Mouse (Mus musculus) hindbrain, embryonic 12.5 days (tissue): Measurements from ENCODE around the gene Sox1. TPM values are rescaled to one million over a fixed set of nuclear protein-coding genes. Genes with fewer than 3 reads are reported as not detected.

Experiments
- ATAC-seq: fragments of 200-750 bp; cut with Nextera tagmentation; 2 replicates; pipeline ENCODE4 v1.8.0; 2017; ENCODE audit warnings: moderate TSS enrichment; ENCODE audit not compliant: low FRiP score
- H3K27ac ChIP-seq: fragments of 300-500 bp; sonication (generic); 2 replicates; pipeline ENCODE4 v1.5.1; 2016; ENCODE audit warnings: mild to moderate bottlenecking
- H3K27me3 ChIP-seq: fragments of 300-500 bp; sonication (generic); 2 replicates; pipeline ENCODE4 v1.6.1; 2016; ENCODE audit warnings: mild to moderate bottlenecking
- H3K36me3 ChIP-seq: fragments of 300-500 bp; sonication (generic); 2 replicates; pipeline ENCODE4 v1.6.1; 2016; ENCODE audit warnings: mild to moderate bottlenecking
- H3K4me1 ChIP-seq: fragments of 300-500 bp; sonication (generic); 2 replicates; pipeline ENCODE4 v1.6.1; 2016
- H3K4me2 ChIP-seq: fragments of 300-500 bp; sonication (generic); replicated peaks from 2 replicates; pipeline ENCODE4 v1.6.1; 2016; ENCODE audit warnings: mild to moderate bottlenecking
- H3K4me3 ChIP-seq: fragments of 300-500 bp; sonication (generic); 2 replicates; pipeline ENCODE4 v1.5.1; 2016; ENCODE audit warnings: mild to moderate bottlenecking
- H3K9ac ChIP-seq: fragments of 300-500 bp; sonication (generic); 2 replicates; pipeline ENCODE4 v1.6.1; 2016; ENCODE audit warnings: mild to moderate bottlenecking, moderate library complexity
- H3K9me3 ChIP-seq: fragments of 300-500 bp; sonication (generic); replicated peaks from 2 replicates; pipeline ENCODE4 v1.6.1; 2016; ENCODE audit warnings: mild to moderate bottlenecking
- WGBS: fragments of 180-500 bp; shearing (Covaris S2); methylation state at CpG from one replicate; pipeline ENCODE4 v1.1.7; 2016; 5-methylcytosine and 5-hydroxymethylcytosine counted together
- polyA plus RNA-seq: library from polyadenylated mRNA; unstranded; fragments of >200 nt; fragmentation: Nextera tagmentation; extraction: Ambion mirVana; gene quantifications from 2 replicates; pipeline ENCODE4 v1.2.1, GENCODE M21; 2016

Gene Sox1
- polyA plus RNA-seq, 1 experiment from 2014 or later: 3.5 TPM

- Histone ChIP-seq H3K27me3 (peaks cover 73% of the 10 kb centered on the region), H3K4me1 (peaks cover 42% of the 10 kb centered on the region), H3K36me3 (no peaks in the 10 kb centered on the region), H3K4me2 (peak overlapping the region; percentile 58), H3K4me3 (peak overlapping the region; percentile 31), H3K9ac (peak overlapping the region; percentile 66), H3K9me3 (no peaks in the 10 kb centered on the region), H3K27ac (peak overlapping the region; percentile 86)
- ATAC-seq: no peak
- WGBS: under 1% methylated on average over 35 of the region's 35 CpGs
Observed at GRCm38 (mm10) chr8:12401391-12402270, 6.5 kb downstream of the Sox1 start.

- no peak overlapping the region; the same call in 1 of the 2 replicates for H3K4me2 ChIP-seq
- H3K4me1 ChIP-seq: peaks cover 38% of the 10 kb centered on the region
- no peak overlapping the region for H3K9ac ChIP-seq
- WGBS: 2% methylated on average over 9 of the region's 9 CpGs
- no peak overlapping the region for H3K27ac ChIP-seq
- no peak for ATAC-seq
- H3K4me3 ChIP-seq: no peak overlapping the region
- no peaks in the 10 kb centered on the region for H3K36me3 ChIP-seq
- no peaks in the 10 kb centered on the region for H3K9me3 ChIP-seq
- H3K27me3 ChIP-seq: peaks cover 71% of the 10 kb centered on the region
Observed at GRCm38 (mm10) chr8:12402709-12403108, 7.6 kb downstream of the Sox1 start.

GRCm38 (mm10) chr8:12408020-12408419, 12.9 kb downstream of the Sox1 start:
- Histone ChIP-seq H3K4me1 (peaks cover 11% of the 10 kb centered on the region), H3K9ac (no peak overlapping the region), H3K27ac (no peak overlapping the region), H3K4me2 (no peak overlapping the region), H3K36me3 (no peaks in the 10 kb centered on the region), H3K9me3 (no peaks in the 10 kb centered on the region), H3K27me3 (peaks cover 66% of the 10 kb centered on the region), H3K4me3 (no peak overlapping the region)
- WGBS: 17% methylated on average over 10 of the region's 10 CpGs
- no peak for ATAC-seq

GRCm38 (mm10) chr8:12409976-12410375, 14.9 kb downstream of the Sox1 start:
- Histone ChIP-seq H3K27me3 (peaks cover 52% of the 10 kb centered on the region), H3K4me1 (peaks cover 9% of the 10 kb centered on the region; the same call in 1 of the 2 replicates), H3K36me3 (no peaks in the 10 kb centered on the region), H3K27ac (no peak overlapping the region), H3K9ac (no peak overlapping the region), H3K9me3 (no peaks in the 10 kb centered on the region), H3K4me3 (no peak overlapping the region), H3K4me2 (no peak overlapping the region)
- no peak for ATAC-seq
- WGBS: 46% methylated on average over 3 of the region's 3 CpGs

GRCm38 (mm10) chr8:12417056-12417455, 22.0 kb downstream of the Sox1 start:
- Histone ChIP-seq H3K4me2 (no peak overlapping the region), H3K36me3 (no peaks in the 10 kb centered on the region), H3K27ac (no peak overlapping the region), H3K27me3 (peaks cover 22% of the 10 kb centered on the region), H3K9me3 (no peaks in the 10 kb centered on the region), H3K9ac (no peak overlapping the region), H3K4me3 (no peak overlapping the region), H3K4me1 (no peaks in the 10 kb centered on the region)
- ATAC-seq: no peak
- 93% methylated on average over 2 of the region's 2 CpGs for WGBS

- Histone ChIP-seq H3K4me2 (no peak overlapping the region), H3K27me3 (peaks cover 48% of the 10 kb centered on the region), H3K9me3 (no peaks in the 10 kb centered on the region), H3K4me1 (no peaks in the 10 kb centered on the region), H3K9ac (no peak overlapping the region), H3K27ac (no peak overlapping the region), H3K36me3 (no peaks in the 10 kb centered on the region), H3K4me3 (no peak overlapping the region)
- WGBS: 77% methylated on average over 2 of the region's 2 CpGs
- ATAC-seq: no peak
Observed at GRCm38 (mm10) chr8:12420537-12420936, 25.4 kb downstream of the Sox1 start.

GRCm38 (mm10) chr8:12425906-12426305, 30.8 kb downstream of the Sox1 start:
- Histone ChIP-seq H3K27me3 (peaks cover 82% of the 10 kb centered on the region), H3K4me3 (no peak overlapping the region), H3K36me3 (no peaks in the 10 kb centered on the region), H3K9ac (no peak overlapping the region), H3K9me3 (no peaks in the 10 kb centered on the region), H3K4me1 (peaks cover 33% of the 10 kb centered on the region), H3K27ac (no peak overlapping the region), H3K4me2 (no peak overlapping the region)
- WGBS: 92% methylated on average over 8 of the region's 8 CpGs
- no peak for ATAC-seq

- no peaks in the 10 kb centered on the region for H3K9me3 ChIP-seq
- H3K4me1 ChIP-seq: peaks cover 46% of the 10 kb centered on the region
- WGBS: 73% methylated on average over 9 of the region's 9 CpGs
- peaks cover 96% of the 10 kb centered on the region for H3K27me3 ChIP-seq
- no peaks in the 10 kb centered on the region for H3K36me3 ChIP-seq
- ATAC-seq: no peak
- no peak overlapping the region for H3K4me2 ChIP-seq
- no peak overlapping the region for H3K27ac ChIP-seq
- H3K4me3 ChIP-seq: no peak overlapping the region
- no peak overlapping the region for H3K9ac ChIP-seq
Observed at GRCm38 (mm10) chr8:12427346-12427745, 32.3 kb downstream of the Sox1 start.

- H3K36me3 ChIP-seq: no peaks in the 10 kb centered on the region
- no peak for ATAC-seq
- H3K4me3 ChIP-seq: no peak overlapping the region
- no peak overlapping the region; the same call in 1 of the 2 replicates for H3K4me2 ChIP-seq
- no peak overlapping the region for H3K27ac ChIP-seq
- H3K4me1 ChIP-seq: peaks cover 54% of the 10 kb centered on the region
- WGBS: 20% methylated on average over 26 of the region's 26 CpGs
- peaks cover 96% of the 10 kb centered on the region for H3K27me3 ChIP-seq
- H3K9me3 ChIP-seq: no peaks in the 10 kb centered on the region
- H3K9ac ChIP-seq: no peak overlapping the region
Observed at GRCm38 (mm10) chr8:12427886-12428799, 33.0 kb downstream of the Sox1 start.

GRCm38 (mm10) chr8:12428931-12429330, 33.8 kb downstream of the Sox1 start:
- no peak overlapping the region for H3K9ac ChIP-seq
- no peak for ATAC-seq
- H3K9me3 ChIP-seq: no peaks in the 10 kb centered on the region
- H3K4me1 ChIP-seq: peaks cover 55% of the 10 kb centered on the region
- H3K4me2 ChIP-seq: no peak overlapping the region
- WGBS: 14% methylated on average over 5 of the region's 5 CpGs
- H3K27ac ChIP-seq: 0 out of 2 replicates have a peak overlapping the region, but pooled peaks have one; percentile 49
- peaks cover 95% of the 10 kb centered on the region for H3K27me3 ChIP-seq
- no peak overlapping the region for H3K4me3 ChIP-seq
- H3K36me3 ChIP-seq: no peaks in the 10 kb centered on the region

GRCm38 (mm10) chr8:12429601-12430172, 34.6 kb downstream of the Sox1 start:
- ATAC-seq: no peak
- WGBS: 6% methylated on average over 9 of the region's 9 CpGs
- peak overlapping the region; percentile 49; the same call in 1 of the 2 replicates for H3K27ac ChIP-seq
- peaks cover 96% of the 10 kb centered on the region for H3K27me3 ChIP-seq
- H3K9me3 ChIP-seq: no peaks in the 10 kb centered on the region
- H3K36me3 ChIP-seq: no peaks in the 10 kb centered on the region
- peak overlapping the region; percentile 55; the same call in 1 of the 2 replicates for H3K4me2 ChIP-seq
- peaks cover 55% of the 10 kb centered on the region for H3K4me1 ChIP-seq
- no peak overlapping the region for H3K9ac ChIP-seq
- H3K4me3 ChIP-seq: no peak overlapping the region; the same call in 1 of the 2 replicates
